Mouse (Mus musculus) adrenal gland, adult 8-10 months (tissue): ENCODE data around the gene Ptpn3. TPM values are rescaled to one million over a fixed set of nuclear protein-coding genes. Genes with fewer than 3 reads are reported as not detected.
A peak's percentile ranks its signal among the peaks of the same experiment; 100 is the strongest.

Experiments used
- DNase-seq: peaks from one replicate; pipeline ENCODE4 v3.0.0; 2022
- total RNA-seq, 4 experiments: library from RNA; stranded (reverse); gene quantifications; 2 replicates each; pipeline ENCODE4 v1.2.4; 2022

Gene Ptpn3
- total RNA-seq, 4 experiments from 2014 or later: 31.1 to 57.6 (median 40.2) TPM

- no peak for DNase-seq
Observed at GRCm38 (mm10) chr4:57165654-57166053, 136.0 kb downstream of the Ptpn3 start.

GRCm38 (mm10) chr4:57164578-57165210, 136.9 kb downstream of the Ptpn3 start:
- DNase-seq: peak; percentile 43

DNA sequence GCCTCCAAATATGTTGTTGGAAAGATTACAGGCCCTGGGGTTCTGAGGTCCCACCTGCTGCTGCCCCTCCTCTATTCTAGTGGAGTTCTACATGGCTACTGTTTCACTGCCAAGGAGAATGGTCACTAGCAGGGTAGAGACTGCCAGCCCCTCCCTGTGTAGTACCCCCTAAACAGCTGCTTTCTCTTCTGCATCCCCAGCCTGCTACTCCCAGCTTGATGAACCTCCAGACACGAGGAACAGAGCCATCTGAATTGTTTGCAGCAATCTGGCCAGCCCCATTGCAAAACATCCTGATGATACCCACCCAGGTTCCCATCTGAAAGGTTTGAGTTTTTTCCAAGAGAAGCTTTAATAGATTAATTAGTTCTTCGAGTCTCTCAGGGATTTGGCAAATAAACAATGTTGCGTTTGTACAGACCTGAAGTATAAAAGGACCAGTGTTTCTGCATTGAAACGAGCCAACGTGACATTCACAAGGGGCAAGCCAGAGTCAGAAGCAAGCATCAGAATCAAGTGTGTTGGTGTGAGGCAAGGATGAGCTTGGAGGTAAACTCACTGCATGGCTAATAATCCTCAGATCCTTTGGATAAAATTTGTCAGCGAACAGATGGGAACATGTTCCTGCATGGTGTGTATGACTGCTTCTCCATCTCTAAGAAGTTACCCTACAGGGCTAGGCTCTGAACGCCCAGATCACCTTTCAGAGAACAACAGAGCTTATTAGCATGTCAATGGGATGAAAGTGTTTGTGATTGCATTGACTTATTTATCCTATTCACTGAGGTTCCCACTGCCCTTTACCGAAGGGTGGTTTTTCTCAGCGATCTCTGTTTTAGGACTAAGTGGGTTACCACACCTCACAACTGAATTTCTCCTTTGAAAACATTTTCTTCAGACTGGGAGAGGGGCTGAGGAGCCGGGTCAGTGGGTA, 138.6 kb downstream of the Ptpn3 start:
- no peak for DNase-seq

- DNase-seq: no peak
Observed at GRCm38 (mm10) chr4:57160571-57160970, 141.1 kb downstream of the Ptpn3 start.

GRCm38 (mm10) chr4:57156549-57157169, 145.0 kb downstream of the Ptpn3 start:
- no peak for DNase-seq

- no peak for DNase-seq
Observed at GRCm38 (mm10) chr4:57153838-57154237, 147.8 kb downstream of the Ptpn3 start.

DNA sequence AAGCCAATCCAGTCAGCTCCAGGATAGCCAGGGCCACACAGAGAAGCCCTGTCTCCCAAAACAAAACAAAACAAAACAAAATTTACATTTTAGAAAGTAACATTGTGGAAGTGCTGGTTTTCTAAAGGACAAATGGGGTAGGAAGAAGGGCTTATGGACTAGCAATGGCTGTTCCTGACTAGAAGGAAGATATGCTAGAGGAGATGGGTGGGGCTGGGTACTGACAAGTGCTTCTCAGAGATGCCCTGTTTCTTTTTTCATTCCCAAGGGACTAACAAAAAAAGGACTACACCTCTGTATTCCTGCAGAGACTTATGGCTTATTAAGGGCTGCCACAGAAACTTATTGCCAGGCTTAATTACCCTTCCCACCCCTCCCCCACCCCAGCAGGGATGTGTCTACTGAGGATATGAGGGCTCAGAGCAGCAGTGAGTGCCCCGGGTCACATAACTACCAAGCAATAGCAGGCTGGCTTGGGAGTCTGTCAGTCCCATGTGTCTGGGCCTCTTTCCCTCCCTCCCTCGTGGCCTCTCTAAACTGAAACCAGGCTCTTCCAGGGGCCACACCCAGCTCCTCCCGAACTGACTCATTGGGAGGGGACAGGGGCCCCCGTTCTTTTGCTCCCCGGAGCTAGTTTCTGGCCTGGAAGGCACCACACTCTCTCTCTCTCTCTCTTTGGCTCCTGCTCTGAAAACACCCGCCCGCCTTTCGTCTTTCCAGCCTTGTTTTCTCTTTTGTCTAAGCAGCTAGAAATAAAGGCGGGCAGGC, 148.4 kb downstream of the Ptpn3 start:
- no peak for DNase-seq

GRCm38 (mm10) chr4:57148182-57148581, 153.5 kb downstream of the Ptpn3 start:
- DNase-seq: no peak

- DNase-seq: peak; percentile 48
Observed at GRCm38 (mm10) chr4:57143026-57143937, 158.4 kb downstream of the Ptpn3 start, which contains the start of gene Epb41l4b. TSS of gene Epb41l4b (minus strand) at chr4:57143437.

DNA sequence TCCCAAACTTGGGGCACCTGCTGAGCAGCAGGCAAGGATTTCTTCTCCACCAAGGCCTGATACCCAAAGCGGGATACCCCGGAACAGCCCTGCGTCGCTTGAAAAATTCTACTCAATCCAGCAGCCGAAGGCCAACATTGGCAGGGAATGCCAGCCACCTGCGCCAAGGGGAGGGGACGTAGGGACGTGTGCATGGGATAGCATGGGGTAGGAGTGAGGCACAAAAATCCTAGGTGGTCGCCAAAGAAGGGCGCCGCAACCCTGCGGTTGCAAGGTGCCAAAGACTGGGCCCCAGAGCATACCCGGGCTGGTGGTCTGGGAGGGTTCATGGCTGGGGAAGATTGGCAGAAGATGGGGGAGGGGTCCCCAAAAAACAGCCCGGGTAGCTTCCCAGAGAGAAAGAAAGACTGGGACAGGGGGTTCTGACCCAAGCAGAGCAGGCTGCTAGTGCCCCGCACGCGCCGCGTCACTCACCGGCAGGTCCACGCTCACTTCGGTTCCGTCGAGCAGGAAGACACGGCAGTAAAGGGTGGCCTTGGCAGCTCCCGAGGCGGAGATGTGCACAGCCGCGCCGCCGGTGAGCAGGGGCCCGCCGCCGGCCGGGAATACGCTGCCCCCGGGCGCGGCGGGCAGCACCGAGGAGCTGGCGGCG, 159.1 kb downstream of the Ptpn3 start:
- DNase-seq: no peak

DNA sequence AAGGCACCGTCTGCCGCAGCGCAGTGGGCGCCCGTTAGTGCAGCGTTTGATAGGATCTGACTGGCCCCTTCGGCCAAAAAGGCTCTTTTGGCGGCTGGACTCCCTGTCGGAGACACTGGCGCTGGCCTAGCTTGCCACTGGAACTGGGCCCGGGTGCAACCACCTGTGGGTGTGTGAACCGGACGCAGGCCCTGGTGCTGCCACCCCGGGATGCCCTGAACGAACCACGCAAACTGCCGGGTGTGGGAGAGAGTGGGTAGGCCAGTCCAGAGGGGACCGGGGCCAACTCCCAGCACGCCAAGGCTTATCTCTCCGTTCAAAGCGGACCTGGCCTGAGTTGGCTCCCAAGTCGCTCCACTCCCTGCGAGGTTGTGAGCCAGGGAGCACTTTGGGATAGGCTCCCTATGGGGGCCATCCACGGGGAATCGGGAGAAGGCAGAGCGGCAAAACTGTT, 159.7 kb downstream of the Ptpn3 start:
- DNase-seq: no peak

GRCm38 (mm10) chr4:57140992-57141717, 160.5 kb downstream of the Ptpn3 start:
- DNase-seq: no peak

Other genes starting within 250 kb of the Ptpn3 start
- 1 to 10 TPM; 1.9 to 3.5 (median 2.6) TPM for gene Epb41l4b, start 158.4 kb downstream of the Ptpn3 start, total RNA-seq
- 10 to 100 TPM in 3 of 4 experiments, 1 to 10 TPM in 1; 9.8 to 42.5 (median 29.2) TPM for gene Palm2, start 132.4 kb upstream of the Ptpn3 start, total RNA-seq